Mouse (Mus musculus): ENCODE results near the gene Cmip.
A peak's percentile ranks its signal among the peaks of the same experiment; 100 is the strongest.

Gene Cmip

DNA sequence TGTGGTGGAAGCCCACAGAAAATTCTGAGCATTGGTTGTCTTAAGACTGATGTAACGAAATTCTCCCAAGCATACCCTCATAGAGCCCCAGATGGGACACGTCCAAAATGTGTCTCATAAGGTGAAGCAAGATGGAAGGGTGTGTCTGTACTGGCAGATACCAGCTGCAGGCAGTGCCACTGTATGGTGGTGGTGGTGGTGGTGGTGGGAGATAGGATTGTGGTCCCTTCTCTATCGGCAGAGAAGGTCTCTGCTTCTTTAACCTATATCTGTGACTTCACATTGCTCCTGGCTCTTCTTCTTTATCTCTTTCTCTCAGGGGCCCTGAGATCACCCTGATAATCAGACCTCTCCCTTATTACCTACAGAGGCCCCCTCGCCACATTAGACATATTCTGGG is 92.7 kb downstream of the Cmip start:
- DNase-seq: no peak

DNA sequence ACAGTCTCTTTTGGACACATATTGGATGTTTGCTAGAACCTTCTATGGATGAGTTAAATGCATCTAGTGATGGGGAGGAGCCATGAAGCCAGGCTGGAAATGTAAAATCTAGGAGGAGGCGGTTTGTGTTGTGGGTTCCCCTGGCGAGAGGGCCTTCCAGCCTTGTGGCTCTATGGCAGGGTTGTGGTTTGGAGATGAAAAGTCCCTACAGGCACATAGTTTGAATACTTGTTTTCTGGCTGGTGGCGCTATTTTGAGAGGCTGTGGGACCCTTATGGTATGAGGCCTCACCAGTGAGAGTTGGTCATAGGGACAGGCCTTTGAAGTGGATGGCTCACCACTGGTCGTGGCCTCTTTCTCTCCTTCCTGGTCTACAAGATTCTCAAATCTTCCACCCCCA is 95.2 kb downstream of the Cmip start:
- DNase-seq: no peak

DNA sequence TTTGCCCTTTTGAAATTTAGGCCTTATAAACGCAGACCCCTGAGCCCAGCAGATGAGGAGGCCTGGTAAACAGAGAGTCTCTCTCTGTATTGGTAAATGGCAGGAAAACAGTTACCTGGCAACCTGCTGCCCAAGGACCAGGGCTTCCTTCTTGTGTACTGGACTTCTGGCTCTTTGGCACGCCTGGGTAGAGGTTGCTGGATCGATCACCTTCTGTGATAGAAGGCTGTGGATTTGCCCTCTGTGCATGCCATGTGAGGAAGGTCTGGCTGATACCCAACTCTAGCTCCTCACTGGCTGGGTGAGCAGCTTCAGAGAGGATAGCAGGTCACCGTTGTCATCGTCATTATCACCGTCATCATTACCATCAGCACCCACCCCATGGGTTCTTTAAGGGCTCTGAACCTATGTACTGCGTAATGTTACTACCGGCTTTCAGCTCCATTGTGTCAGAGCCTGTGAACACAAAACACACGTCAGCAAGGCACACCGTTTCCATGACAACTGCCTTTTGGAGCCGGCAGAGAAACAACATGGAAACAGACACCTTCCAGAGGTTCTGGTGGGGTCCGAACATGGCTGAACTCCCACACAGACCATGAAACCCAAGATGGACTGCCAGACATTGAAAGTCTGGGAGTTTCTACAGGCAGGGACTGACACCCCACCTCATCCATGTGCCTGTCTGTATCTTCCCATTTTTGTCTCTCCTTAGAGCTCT is 98.4 kb downstream of the Cmip start:
- DNase-seq: no peak

DNA sequence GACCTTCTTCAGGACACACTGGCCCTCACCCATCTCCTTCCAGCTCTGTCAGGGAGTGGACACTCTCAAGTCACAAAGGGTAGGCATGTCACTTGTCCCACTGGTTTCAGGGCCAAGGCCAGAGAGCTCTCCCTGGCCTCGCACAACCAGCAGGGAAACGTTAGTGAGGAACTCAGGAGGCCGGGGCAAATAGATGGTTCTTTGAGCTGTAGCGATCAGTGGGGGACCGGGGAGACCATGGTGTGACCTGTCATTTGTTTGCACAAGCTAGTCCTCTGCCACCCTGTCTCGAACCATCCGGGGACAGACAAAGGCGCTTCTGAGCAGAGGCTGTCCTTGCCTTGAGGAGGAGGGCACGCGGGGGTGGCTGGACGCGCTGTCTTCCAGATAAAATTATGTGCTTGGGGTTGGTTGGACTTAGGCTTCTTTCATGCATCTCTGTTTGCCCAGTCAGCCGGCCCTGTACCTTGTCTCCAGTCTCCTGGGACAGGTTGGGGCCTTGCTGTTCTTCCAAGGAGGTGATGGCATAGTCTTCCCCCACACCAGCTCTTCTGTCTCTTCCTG is 99.3 kb downstream of the Cmip start:
- no peak for DNase-seq

DNA sequence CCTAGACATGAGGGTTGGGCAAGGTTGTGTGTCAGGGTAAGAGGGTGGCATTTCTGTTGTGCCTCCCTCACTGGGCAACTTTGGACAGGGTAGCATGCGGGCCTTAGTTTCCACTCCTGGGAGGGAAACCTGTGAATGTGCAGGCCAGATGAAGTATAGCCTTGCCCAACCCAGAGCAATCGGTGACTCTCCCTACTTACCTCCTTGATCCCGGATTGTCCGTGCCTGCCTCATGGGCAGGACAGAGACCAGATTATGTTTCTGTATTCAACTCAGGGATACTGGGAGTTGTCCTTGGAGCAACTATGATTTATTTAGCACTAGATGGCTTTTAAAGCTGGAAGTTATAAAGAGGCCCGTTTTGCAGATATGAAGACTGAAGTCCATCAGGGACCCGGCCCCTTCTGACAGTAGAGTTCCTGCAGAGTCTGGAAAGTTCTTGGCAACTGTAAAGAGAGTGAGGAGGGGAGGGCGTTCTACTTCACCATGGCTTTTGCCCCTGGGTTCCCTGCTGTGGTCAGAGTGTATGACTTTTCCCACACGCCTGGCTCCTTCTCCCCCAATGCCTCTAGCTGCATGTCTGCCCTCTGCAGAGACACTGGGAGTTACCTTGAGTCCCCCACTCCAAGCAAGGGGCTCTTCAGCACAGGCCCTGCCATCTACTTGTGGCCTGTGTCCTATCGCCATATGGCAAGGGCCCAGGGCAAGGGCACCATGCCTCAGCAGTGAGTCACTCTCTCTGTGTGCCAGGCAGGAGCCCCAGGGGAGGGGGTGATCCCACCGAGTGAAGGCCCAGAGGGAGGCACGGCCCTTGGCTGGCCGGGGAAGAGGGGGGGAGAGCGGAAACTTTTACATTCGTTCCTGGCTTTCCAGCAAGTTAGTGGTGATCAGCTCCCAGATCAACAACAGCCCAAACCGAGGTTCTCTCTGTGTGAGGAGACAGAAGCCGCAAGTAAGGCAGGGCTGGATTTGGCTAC is 100.9 kb downstream of the Cmip start:
- DNase-seq: no peak

DNA sequence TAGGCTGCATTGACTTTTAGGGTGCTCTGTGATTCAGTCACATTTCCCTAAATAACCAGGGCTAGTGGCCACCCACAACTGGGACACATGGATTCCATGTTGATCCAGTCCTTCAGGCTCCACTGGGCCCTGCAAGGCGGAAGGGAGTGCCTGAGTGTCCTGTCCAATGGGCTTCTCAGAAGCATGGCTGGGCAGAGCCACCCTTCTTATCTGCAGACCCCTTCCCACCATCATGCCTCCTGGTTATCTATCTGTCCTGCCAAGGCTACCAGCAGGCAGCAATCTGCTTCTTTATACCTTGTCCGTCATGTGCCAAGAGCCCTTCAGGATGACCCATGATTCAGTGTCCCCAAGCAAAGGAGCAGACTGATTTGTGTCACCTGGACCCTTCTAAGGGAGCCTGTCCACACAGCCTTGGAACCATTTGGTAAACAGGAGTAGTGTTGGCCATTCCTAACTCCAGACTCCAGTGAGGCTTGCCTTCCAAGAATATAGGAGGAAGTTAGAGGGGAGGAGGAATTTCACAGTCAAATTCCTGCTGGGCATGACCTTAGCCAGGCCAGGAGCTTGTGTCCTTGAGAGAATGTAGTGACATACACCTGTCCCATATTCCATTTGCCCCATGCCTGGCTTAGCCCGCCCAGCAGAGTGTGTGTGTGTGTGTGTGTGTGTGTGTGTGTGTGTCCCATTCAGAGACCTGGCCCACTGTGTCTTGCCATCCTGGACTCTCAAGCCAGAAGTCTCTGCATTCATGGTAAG is 103.5 kb downstream of the Cmip start:
- no peak for DNase-seq

DNA sequence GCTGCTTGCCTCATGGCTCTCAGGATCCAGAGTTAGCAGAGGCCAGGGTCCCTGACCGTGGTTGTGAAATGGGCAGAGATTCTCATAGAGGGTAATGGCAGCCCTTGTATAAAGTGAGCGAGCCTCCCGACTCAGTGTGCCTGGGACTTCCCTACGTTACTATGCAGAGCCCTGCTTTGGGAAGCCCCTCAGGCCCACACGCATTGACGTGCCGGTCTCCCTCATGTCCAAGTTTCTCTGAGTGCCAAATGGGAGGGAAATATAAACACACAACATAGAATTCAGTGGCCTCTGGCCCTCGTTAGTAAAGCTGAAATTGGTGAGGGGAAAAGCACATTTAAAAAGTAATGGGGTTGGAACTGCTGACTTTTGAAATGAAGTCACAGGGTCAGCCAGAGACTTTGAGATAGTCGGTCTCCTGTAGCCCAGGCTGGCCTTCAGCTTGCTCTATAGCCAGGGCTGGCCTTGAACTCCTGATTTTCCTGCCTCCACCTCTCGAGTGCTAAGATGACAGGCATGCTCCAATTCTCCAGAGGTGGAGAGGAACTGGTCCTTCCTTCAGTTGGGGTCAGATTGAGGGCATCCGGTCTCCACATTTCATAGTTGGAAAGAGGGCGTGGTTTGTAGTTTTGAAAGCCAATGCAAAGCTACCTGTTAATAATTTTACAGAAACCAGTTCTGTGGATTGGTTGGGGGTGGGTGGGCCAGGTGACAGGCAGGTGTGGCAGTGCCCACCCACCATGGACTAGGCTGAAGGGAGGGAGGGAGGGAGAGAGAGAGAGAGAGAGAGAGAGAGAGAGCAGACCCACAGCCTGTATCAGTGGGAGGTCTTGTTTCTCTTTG is 105.0 kb downstream of the Cmip start:
- no peak for DNase-seq

DNA sequence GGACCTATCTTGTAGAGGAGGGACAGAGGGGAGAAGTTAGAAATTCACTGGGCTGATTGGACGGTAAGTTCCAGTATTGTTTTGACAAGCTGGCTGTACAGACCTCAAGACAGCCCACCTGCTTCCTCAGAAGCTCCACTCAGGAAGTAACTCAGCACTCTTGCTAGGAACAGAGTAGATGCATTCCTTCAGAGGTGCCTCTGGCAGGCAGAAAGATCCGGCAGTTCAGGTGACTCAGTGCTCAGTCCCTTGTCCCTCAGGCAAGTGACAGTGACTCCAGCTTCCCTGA is 105.5 kb downstream of the Cmip start:
- no peak for DNase-seq

DNA sequence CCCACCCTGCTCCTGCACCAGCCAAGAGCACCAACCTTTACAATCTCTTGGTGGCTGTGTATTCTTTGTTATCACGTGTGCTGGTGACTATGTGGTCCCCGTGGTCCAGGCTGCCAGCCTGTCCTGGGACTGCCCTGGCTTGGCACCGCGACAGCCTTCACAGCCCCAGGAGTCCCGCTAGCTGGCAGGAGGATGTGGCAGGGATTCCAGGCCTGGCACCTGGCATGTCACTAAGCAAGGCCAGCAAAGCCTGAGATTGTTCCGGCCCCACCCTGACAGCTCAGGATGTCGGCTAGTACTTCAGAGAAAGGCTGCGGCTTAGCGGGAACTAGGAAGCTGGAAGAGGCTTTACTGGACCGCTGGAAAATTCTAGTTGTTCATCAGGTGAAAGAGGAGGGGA is 106.4 kb downstream of the Cmip start:
- DNase-seq: no peak

DNA sequence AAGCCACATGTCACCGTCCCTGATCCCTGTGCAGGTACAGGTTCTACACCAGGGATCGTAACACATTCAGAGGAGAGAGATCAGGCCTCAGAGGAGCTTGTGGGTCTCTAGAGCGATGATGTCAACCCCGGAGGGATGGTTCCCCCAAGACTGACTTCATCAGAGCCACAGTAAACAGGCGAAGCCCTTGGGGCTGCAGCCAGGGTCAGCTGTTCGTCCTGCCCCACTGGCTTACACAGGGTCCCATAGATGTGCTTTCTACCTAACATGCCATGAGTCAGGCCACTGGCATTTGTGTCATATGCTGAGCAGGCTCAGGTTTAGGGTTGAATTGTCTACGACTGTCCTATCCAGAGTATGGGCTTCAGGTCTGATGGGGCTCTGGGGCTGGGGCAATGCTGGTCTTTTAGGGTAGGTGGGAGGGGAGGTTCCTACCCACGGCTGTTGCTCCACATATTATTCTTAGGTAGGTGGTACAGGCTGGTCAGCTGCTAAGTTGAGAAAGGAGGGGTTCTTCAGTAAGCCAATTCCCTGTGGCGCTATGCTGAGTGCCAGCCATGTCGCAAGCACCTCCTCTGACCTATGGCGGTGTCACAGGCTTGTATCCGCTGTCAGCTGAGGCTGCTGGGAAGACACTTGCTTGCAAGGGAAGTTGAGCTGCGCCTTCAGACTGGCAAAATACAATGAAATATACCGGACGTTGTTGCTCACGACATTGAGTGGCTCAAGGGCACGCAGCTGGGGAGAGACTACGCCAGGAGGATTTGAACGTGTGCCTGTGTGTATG is 107.7 kb downstream of the Cmip start:
- DNase-seq: no peak

DNA sequence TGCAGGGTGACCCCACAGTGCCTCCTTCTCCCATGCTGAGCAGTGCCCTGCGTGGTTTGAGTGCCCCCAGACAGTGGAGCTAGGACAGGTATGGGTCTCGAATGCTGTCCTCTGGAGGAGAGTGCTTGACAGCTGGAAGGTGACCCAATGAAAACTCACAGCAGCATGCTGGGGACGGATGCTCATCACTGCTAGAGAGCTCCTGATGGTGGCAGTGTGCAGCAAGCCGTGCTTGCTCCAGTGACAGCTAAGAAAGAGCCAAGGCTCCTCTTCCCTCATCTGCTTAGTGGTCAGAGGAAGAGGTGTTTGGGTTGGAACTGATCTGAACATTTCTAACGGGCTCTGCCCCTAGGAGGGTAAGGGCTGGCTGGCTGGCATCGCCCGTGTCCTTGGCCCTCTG is 109.6 kb downstream of the Cmip start:
- no peak for DNase-seq

DNA sequence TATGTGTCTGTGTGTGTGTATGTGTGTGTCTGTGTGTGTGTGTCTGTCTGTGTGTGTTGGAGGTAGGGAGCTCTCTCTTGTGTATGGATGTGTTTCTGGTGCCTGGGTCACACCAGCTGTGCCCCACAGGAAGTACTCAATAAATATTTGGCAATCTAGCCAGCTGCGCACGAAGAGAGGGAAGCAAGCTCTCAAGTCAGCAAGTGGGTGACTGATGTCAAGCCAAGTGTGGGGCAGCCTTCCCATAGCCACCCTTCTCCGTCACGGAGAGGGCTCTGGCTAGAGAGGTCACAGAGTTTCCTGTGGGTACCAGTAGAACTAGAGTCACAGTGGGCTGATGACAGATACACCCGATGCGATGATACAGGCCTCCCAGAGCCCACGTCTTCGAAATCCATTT is 110.6 kb downstream of the Cmip start:
- no peak for DNase-seq

DNA sequence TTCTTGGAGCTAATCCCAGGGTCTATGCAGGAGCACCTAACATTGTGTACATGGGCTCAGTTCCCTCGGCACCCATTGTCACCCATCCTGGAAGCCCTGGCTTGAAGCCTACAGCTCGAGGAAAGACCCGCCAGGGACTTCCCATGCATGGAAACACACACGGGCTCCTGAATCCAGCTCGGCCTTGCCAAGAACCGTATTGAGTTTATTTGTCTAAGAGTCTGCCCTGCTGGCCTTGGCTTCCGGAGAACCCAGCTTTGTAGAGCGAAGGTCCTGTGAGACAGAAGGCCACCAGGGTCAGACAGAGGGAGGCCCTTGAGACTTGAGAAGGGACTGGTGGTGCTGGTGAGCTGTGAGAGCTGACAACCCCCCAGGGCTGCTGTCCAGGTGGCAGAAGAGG is 111.9 kb downstream of the Cmip start:
- DNase-seq: peak; percentile 70 to 81

DNA sequence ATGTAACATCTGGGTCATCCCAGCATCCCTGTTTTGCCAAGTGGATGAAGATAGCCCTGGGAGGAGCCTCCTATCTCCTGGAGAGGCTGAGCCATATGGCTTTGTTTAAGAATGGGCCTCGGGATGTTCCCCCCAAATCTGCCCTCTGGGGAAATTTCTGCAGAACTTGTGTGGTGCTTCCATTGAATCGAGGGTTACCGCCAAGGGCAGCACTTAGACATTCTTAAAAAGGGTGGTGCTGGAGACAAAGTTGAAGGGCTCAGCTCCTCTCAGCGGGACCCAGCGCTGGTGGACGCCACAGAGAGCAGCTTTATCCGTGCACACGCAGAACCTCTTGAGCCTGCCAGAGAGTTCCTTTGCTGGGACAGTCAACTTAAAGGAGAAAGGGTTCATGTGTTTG is 113.1 kb downstream of the Cmip start:
- no peak for DNase-seq

DNA sequence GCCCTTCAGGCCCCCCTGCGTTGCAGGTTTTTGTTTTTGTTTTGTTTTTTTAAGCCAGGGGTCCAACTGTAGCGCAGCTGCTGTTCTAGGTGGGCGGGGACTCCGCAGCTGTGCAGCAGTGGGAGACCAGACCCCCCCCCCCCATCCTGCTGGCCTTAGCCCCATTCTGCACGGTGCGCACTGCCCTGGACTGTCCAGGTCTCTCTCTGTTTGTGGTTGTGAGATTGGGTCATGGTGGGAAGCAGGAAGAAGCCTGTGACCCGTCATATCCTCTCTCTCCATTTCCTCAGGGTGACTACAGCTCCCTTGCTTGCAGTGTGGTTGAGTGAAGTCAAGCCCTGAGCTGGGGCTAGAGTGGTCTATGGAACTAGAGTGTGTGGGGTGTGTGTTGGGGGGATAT is 114.3 kb downstream of the Cmip start:
- DNase-seq: no peak

DNA sequence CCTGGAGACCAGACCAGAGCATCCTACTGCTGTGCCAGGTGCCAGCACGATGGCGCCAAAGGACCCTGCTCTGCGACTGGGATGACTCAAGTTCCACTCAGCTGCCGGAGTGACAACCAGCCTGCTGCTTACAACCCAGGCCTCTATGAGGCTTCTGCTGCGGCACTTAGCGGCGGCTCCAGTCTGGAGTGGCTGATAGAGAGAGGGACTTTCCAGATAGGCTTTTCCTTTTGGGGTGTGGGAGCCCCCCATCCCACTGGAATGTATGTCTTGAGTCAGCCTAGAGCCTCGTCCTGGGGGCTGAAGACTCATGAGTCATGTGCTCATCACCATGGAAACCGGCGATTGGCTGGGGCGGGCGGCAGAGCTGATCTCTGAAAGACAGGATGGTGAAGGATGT is 115.2 kb downstream of the Cmip start:
- no peak for DNase-seq

DNA sequence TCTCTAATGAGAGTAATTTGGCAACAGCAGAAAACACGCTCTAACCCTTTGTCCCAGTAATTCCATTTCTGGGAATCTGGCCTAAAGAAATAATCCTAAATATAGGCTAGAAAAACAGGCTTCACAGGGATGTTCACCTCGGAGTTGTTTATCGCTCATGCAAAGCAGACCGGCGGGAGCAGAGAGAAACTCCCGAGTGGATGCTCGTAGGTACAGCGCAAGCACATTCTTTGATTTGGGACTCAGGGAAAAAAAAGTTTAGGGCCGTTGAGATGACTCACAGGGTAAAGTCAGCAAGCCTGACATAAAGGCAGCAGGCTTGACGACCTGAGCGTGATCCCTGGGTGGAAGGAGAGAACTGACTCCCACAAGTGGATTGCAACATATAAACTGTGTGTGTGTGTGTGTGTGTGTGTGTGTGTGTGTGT is 116.2 kb downstream of the Cmip start:
- no peak for DNase-seq

DNA sequence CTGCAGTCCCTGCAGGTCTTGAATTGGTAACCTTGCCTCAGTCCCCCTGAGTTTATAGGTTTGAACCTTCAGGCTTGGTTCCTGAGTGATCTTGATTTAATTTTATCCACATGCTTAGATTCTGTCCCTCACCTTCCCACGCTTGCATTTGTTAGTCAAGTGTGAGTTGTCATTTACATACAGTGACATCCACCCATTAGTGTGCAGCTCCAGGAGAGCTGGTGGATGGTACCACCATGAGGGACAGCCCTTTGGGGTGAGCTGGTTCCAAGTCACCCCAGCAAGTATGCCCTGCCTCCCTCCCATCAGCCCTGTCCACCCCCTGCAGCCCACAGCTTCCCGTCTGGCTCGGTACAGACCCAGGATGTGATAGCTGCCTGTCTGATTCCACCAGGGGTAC is 117.2 kb downstream of the Cmip start:
- DNase-seq: no peak

DNA sequence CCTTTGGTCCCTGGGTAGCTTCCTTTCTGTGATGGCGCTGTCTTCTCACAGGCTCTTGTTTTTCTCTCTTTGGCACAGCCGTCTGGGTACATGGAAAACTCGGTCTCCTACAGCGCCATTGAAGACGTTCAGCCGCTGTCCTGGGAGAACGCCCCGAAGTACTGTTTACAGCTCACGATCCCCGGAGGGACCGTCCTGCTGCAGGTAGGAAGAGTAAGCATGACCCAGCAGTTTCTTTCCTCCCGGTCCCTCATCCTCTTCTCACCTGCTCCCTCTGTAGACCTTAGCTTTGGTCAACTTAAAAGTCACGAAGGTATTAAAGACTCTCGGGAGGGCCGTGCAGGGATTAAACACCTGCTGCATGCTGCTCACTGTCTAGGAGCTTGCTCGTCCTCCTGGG is 120.1 kb downstream of the Cmip start:
- DNase-seq: no peak

DNA sequence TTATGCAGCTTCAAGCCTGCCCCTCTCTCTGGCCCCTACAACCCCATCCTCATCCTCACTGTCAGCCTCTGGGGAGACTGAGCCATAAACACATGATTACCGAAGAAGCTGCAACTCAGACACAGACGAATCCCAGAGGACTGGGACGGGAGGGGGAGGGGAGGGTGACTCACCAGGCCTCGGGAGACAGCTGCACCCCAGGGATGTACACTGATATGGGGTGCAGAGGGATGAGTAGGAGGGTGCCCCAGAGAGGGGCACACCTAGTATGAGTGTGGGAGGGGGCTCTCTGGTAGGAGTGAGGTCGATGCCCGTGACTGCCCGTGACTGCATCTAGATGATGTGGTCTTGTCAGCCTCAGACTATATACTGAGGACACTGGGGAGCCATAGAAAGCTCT is 121.8 kb downstream of the Cmip start:
- DNase-seq: no peak

DNA sequence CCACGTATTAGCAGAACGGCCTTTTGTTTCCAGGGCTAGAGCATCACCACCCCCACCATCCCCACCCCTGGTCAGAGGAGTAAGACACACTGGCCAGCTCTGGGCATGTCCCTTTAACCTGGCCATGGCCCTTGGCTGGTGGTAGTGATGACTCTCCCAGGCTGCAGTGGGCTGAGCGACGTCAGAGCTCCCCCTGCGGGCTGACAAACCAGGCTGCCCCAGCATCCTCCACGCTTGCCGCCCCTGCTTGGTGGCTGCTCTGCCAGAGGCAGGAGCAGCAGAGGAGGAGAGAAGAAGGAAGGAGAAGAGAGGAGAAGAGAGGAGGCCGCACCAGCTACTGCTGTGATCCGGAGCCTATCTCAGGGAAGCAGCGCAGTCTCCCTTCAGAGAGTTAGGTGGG is 122.3 kb downstream of the Cmip start:
- DNase-seq: peak; percentile 55 to 57

DNA sequence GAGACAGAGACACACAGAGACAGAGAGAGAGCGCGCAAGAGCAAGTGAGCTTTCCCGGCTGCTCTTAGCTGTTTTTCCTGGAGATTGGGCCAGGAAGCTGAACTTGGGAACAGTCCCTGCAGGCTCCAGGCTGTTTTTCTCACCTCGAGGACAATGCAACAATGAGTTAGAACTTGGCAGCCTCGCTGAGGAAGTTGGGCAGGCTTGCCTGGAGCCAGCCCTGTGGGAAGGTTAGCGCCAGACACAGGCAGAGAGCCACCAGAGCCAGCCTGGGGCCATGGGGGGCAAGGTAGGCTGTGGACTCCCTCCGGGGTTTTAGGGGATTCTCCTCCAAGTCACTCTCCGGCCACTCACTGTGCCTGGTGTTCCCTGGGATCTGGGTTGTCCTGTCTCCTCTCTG is 123.9 kb downstream of the Cmip start:
- peak in 1 of 2 experiments; percentile 55 for DNase-seq

All from kidney, adult 8-10 months (tissue).